Mouse (Mus musculus) E14TG2a.4 (cell line): ENCODE measurements around the gene Gm39115.

Source experiments
- H3K27me3 ChIP-seq: 2 replicates; pipeline ENCODE4 v1.6.1; 2014; ENCODE audit warnings: low read length, control low read depth; ENCODE audit not compliant: insufficient read depth
- H3K36me3 ChIP-seq: 2 replicates; pipeline ENCODE4 v1.6.1; 2014; ENCODE audit warnings: low read length, control low read depth; ENCODE audit not compliant: insufficient read depth
- H3K4me1 ChIP-seq: replicated peaks from 2 replicates; pipeline ENCODE4 v1.6.1; 2014; ENCODE audit warnings: low read depth, low read length, control low read depth
- H3K4me3 ChIP-seq: replicated peaks from 2 replicates; pipeline ENCODE4 v1.5.1; 2014; ENCODE audit warnings: mild to moderate bottlenecking, low read length
- H3K9me3 ChIP-seq: 2 replicates; pipeline ENCODE4 v1.6.1; 2014; ENCODE audit warnings: low read length, control low read depth
- CTCF ChIP-seq: conservative IDR thresholded peaks from 2 replicates; pipeline ENCODE4 v1.5.1; 2014; ENCODE audit warnings: low read length
- NANOG ChIP-seq: IDR thresholded peaks from 2 replicates; pipeline ENCODE4 v1.6.1; 2014; ENCODE audit warnings: borderline replicate concordance, low read length, mixed read lengths
- POU5F1 ChIP-seq: IDR thresholded peaks from 2 replicates; pipeline ENCODE4 v1.6.1; 2014; ENCODE audit warnings: low read length, borderline replicate concordance

Gene Gm39115

DNA sequence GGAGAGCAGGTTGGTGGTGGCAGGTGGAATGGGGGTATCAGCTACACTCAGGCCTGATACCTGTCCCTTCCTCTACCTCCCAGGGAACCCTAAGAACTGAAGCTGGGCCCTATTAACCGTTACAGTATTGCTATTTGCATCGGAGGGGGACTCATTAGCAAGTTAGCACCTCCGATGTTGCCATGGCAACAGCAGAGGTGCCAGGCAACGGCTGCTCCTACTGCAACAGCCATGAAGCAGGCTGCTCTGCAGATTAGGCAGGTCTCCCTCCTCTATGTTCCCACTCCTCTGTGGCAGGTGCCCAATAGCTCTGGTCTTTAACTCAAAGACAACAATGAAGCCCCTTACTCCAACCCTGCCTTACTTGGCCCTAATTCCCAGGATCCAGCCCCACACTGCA, 44.0 kb downstream of the Gm39115 start:
- Histone ChIP-seq H3K27me3 (peaks cover 96% of the 10 kb centered on the region), H3K4me3 (no peak overlapping the region), H3K36me3 (no peaks in the 10 kb centered on the region), H3K9me3 (no peaks in the 10 kb centered on the region), H3K4me1 (peaks cover 17% of the 10 kb centered on the region)
- no peak for TF ChIP-seq POU5F1
- TF ChIP-seq NANOG: no peak
- no peak for TF ChIP-seq CTCF

DNA sequence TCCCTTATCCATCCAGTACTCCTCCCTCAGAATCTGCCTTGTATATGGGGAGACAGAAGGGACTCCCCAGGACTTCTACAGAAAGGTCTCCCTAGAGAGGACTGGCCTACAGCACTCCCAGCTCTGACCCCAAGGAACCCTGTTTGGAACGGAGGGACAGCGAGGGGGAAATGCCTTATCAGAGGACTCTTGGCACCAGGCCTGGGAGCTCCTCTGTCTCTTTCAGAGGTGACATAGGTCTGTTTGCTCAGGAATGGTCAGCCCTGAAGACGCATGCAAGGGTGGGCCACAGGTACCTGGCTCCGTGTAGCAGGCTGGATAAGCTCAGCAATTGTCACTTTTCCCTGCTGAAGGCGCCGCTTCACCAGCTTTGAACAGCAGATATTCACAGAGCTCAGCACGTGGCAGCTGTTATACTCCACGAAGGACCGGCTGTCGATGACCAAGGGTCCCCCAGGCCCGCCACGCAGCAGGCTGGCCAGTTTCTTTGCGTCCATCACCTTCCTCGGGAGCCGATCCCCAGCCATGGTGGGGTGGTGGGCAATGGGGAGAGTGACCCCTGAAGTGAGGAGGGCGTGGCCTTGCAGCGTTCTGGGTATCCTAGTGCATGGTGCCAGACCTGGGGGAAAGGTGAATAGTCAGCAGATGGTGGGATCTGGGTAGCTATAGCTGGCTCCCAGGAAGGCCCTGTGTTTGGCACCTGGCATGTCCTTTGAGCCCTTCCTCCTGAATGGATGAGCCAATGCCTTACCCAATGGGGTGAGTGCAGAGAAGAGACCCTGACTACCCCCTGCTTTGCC, 46.0 kb downstream of the Gm39115 start:
- Histone ChIP-seq H3K4me1 (peaks cover 8% of the 10 kb centered on the region), H3K27me3 (peaks cover 99% of the 10 kb centered on the region), H3K9me3 (no peaks in the 10 kb centered on the region), H3K4me3 (no peak overlapping the region), H3K36me3 (no peaks in the 10 kb centered on the region)
- no peak for TF ChIP-seq CTCF
- TF ChIP-seq POU5F1: no peak
- no peak for TF ChIP-seq NANOG

GRCm38 (mm10) chr7:142088886-142089285, 46.9 kb downstream of the Gm39115 start:
- TF ChIP-seq POU5F1 (no peak), NANOG (no peak), CTCF (no peak)
- H3K4me1 ChIP-seq: peaks cover 11% of the 10 kb centered on the region
- no peak overlapping the region for H3K4me3 ChIP-seq
- H3K27me3 ChIP-seq: peaks cover 100% of the 10 kb centered on the region
- H3K36me3 ChIP-seq: no peaks in the 10 kb centered on the region
- 0 out of 2 replicates have a peak, but pooled peaks cover 1% of the 10 kb centered on the region for H3K9me3 ChIP-seq

- TF ChIP-seq CTCF: no peak
- TF ChIP-seq NANOG: no peak
- TF ChIP-seq POU5F1: no peak
- H3K36me3 ChIP-seq: no peaks in the 10 kb centered on the region
- H3K27me3 ChIP-seq: peaks cover 100% of the 10 kb centered on the region
- H3K4me3 ChIP-seq: no peak overlapping the region
- H3K4me1 ChIP-seq: peaks cover 18% of the 10 kb centered on the region
- 0 out of 2 replicates have a peak, but pooled peaks cover 7% of the 10 kb centered on the region for H3K9me3 ChIP-seq
These were observed 48.7 kb downstream of the Gm39115 start for GRCm38 (mm10) chr7:142087069-142087652.

- Histone ChIP-seq H3K36me3 (no peaks in the 10 kb centered on the region), H3K4me3 (no peak overlapping the region), H3K27me3 (peaks cover 100% of the 10 kb centered on the region), H3K4me1 (peaks cover 23% of the 10 kb centered on the region), H3K9me3 (0 out of 2 replicates have a peak, but pooled peaks cover 7% of the 10 kb centered on the region)
- TF ChIP-seq CTCF (no peak), NANOG (no peak), POU5F1 (no peak)
These were observed 49.5 kb downstream of the Gm39115 start for GRCm38 (mm10) chr7:142086159-142086905.
